Mouse (Mus musculus) lung, embryonic 14.5 days (tissue): Measurements from ENCODE around the gene Nln. TPM values are rescaled to one million over a fixed set of nuclear protein-coding genes. Genes with fewer than 3 reads are reported as not detected.

Experiments
- ATAC-seq: fragments of 200-750 bp; cut with Nextera tagmentation; 2 replicates; pipeline ENCODE4 v1.8.0; 2017; ENCODE audit warnings: mild to moderate bottlenecking, moderate TSS enrichment, moderate library complexity; ENCODE audit not compliant: insufficient read depth
- DNase-seq: peaks from one replicate; pipeline ENCODE4 v3.0.0-alpha.2; 2015
- H3K27ac ChIP-seq: fragments of 300-500 bp; sonication (generic); 2 replicates; pipeline ENCODE4 v1.5.1; 2014; ENCODE audit warnings: low read depth, mild to moderate bottlenecking, moderate library complexity
- H3K27me3 ChIP-seq: fragments of 300-500 bp; sonication (generic); 2 replicates; pipeline ENCODE4 v1.6.1; 2014; ENCODE audit warnings: low read length, control low read depth; ENCODE audit not compliant: insufficient read depth
- H3K36me3 ChIP-seq: fragments of 300-500 bp; sonication (generic); 2 replicates; pipeline ENCODE4 v1.6.1; 2014; ENCODE audit warnings: control low read depth; ENCODE audit not compliant: insufficient read depth
- H3K4me1 ChIP-seq: fragments of 300-500 bp; sonication (generic); 2 replicates; pipeline ENCODE4 v1.6.1; 2014; ENCODE audit warnings: antibody characterized with exemption, control low read depth; ENCODE audit not compliant: insufficient read depth
- H3K4me2 ChIP-seq: fragments of 300-500 bp; sonication (generic); 2 replicates; pipeline ENCODE4 v1.6.1; 2014; ENCODE audit warnings: mild to moderate bottlenecking
- H3K4me3 ChIP-seq: fragments of 300-500 bp; sonication (generic); 2 replicates; pipeline ENCODE4 v1.5.1; 2014; ENCODE audit warnings: low read depth, low read length
- H3K9ac ChIP-seq: fragments of 300-500 bp; sonication (generic); 2 replicates; pipeline ENCODE4 v1.6.1; 2014
- H3K9me3 ChIP-seq: fragments of 300-500 bp; sonication (generic); 2 replicates; pipeline ENCODE4 v1.6.1; 2016; ENCODE audit warnings: low read depth, low read length, control low read depth
- CTCF ChIP-seq: IDR thresholded peaks from 2 replicates; pipeline ENCODE4 v1.5.1; 2016; ENCODE audit warnings: antibody characterized with exemption, low read depth
- WGBS: fragments of 180-500 bp; shearing (Covaris S2); extraction: QIAGEN DNeasy Blood & Tissue Kit; methylation state at CpG from one replicate; pipeline ENCODE4 v1.1.7; 2014; 5-methylcytosine and 5-hydroxymethylcytosine counted together
- polyA plus RNA-seq: library from polyadenylated mRNA; unstranded; fragments of >200 nt; fragmentation: Nextera tagmentation; extraction: Ambion mirVana; gene quantifications from 2 replicates; pipeline ENCODE4 v1.2.1, GENCODE M21; 2014

The Nln gene
- polyA plus RNA-seq, 1 experiment from 2014 or later, result 24.8 TPM

GRCm38 (mm10) chr13:104074230-104074629, 35.2 kb downstream of the Nln start:
- Histone ChIP-seq H3K4me3 (no peak overlapping the region), H3K27me3 (no peaks in the 10 kb centered on the region), H3K9me3 (no peaks in the 10 kb centered on the region), H3K4me2 (no peak overlapping the region), H3K9ac (no peak overlapping the region), H3K36me3 (0 out of 2 replicates have a peak, but pooled peaks cover 9% of the 10 kb centered on the region), H3K27ac (no peak overlapping the region), H3K4me1 (no peaks in the 10 kb centered on the region)
- no peak; the same call in 1 of the 2 replicates for ATAC-seq
- no peak for DNase-seq
- no peak for TF ChIP-seq CTCF
- WGBS, result 94% methylated on average over 8 of the region's 8 CpGs

- H3K27ac ChIP-seq, result no peak overlapping the region
- peaks cover 15% of the 10 kb centered on the region; the same call in 1 of the 2 replicates for H3K36me3 ChIP-seq
- no peak overlapping the region for H3K4me3 ChIP-seq
- ATAC-seq (no peak), DNase-seq (no peak)
- no peak for TF ChIP-seq CTCF
- H3K9ac ChIP-seq, result no peak overlapping the region
- H3K27me3 ChIP-seq, result no peaks in the 10 kb centered on the region
- H3K4me2 ChIP-seq, result no peak overlapping the region
- WGBS, result 93% methylated on average over 9 of the region's 9 CpGs
- H3K9me3 ChIP-seq, result no peaks in the 10 kb centered on the region
- H3K4me1 ChIP-seq, result no peaks in the 10 kb centered on the region
Measured at GRCm38 (mm10) chr13:104072351-104072750, 37.1 kb downstream of the Nln start.

GRCm38 (mm10) chr13:104070703-104071102, 38.7 kb downstream of the Nln start:
- Histone ChIP-seq H3K27ac (no peak overlapping the region; the same call in 1 of the 2 replicates), H3K4me2 (no peak overlapping the region), H3K9ac (no peak overlapping the region), H3K4me1 (no peaks in the 10 kb centered on the region), H3K9me3 (no peaks in the 10 kb centered on the region), H3K27me3 (no peaks in the 10 kb centered on the region), H3K4me3 (no peak overlapping the region), H3K36me3 (peaks cover 15% of the 10 kb centered on the region; the same call in 1 of the 2 replicates)
- ATAC-seq (no peak), DNase-seq (peak; percentile 38)
- TF ChIP-seq CTCF, result no peak
- WGBS, result 70% methylated on average over 3 of the region's 3 CpGs

- Histone ChIP-seq H3K9ac (no peak overlapping the region), H3K4me3 (no peak overlapping the region), H3K4me2 (no peak overlapping the region), H3K36me3 (peaks cover 17% of the 10 kb centered on the region; the same call in 1 of the 2 replicates), H3K9me3 (no peaks in the 10 kb centered on the region), H3K27ac (peak overlapping the region; percentile 18; the same call in 1 of the 2 replicates), H3K4me1 (no peaks in the 10 kb centered on the region), H3K27me3 (no peaks in the 10 kb centered on the region)
- TF ChIP-seq CTCF, result no peak
- DNase-seq (peak; percentile 19), ATAC-seq (no peak)
- 74% methylated on average over 11 of the region's 11 CpGs for WGBS
Measured at GRCm38 (mm10) chr13:104069216-104069615, 40.2 kb downstream of the Nln start.

GRCm38 (mm10) chr13:104065649-104066347, 43.6 kb downstream of the Nln start:
- ATAC-seq, result no peak
- WGBS, result 73% methylated on average over 2 of the region's 2 CpGs
- no peaks in the 10 kb centered on the region for H3K27me3 ChIP-seq
- peaks cover 12% of the 10 kb centered on the region; the same call in 1 of the 2 replicates for H3K36me3 ChIP-seq
- DNase-seq, result no peak
- no peak overlapping the region for H3K4me3 ChIP-seq
- H3K4me2 ChIP-seq, result no peak overlapping the region
- no peak for TF ChIP-seq CTCF
- no peak overlapping the region for H3K27ac ChIP-seq
- no peaks in the 10 kb centered on the region for H3K9me3 ChIP-seq
- no peaks in the 10 kb centered on the region for H3K4me1 ChIP-seq
- H3K9ac ChIP-seq, result no peak overlapping the region

- TF ChIP-seq CTCF, result no peak
- no peak overlapping the region for H3K4me2 ChIP-seq
- H3K9me3 ChIP-seq, result no peaks in the 10 kb centered on the region
- WGBS, result 76% methylated on average over 9 of the region's 9 CpGs
- no peak for DNase-seq
- no peaks in the 10 kb centered on the region for H3K4me1 ChIP-seq
- no peak overlapping the region for H3K4me3 ChIP-seq
- no peak overlapping the region for H3K27ac ChIP-seq
- no peak for ATAC-seq
- H3K36me3 ChIP-seq, result peaks cover 16% of the 10 kb centered on the region; the same call in 1 of the 2 replicates
- H3K27me3 ChIP-seq, result no peaks in the 10 kb centered on the region
- H3K9ac ChIP-seq, result no peak overlapping the region
Measured at GRCm38 (mm10) chr13:104063061-104063460, 46.4 kb downstream of the Nln start.

- Histone ChIP-seq H3K4me3 (no peak overlapping the region), H3K9me3 (no peaks in the 10 kb centered on the region), H3K36me3 (peaks cover 14% of the 10 kb centered on the region; the same call in 1 of the 2 replicates), H3K27ac (no peak overlapping the region), H3K4me1 (no peaks in the 10 kb centered on the region), H3K27me3 (no peaks in the 10 kb centered on the region), H3K9ac (no peak overlapping the region), H3K4me2 (no peak overlapping the region)
- WGBS, result 41% methylated on average over 2 of the region's 2 CpGs
- no peak for TF ChIP-seq CTCF
- ATAC-seq (no peak; the same call in 1 of the 2 replicates), DNase-seq (peak; percentile 51)
Measured at GRCm38 (mm10) chr13:104061975-104062750, 47.3 kb downstream of the Nln start.
